Mouse (Mus musculus): Measurements from ENCODE around the gene Fam198b.
"Not testable (repeated sequence)": the region's sequence is repeated elsewhere in the genome, so short reads cannot be mapped to it uniquely, and the experiment has no call there.

Gene Fam198b

GRCm38 (mm10) chr3:79925950-79926697 is 41.8 kb downstream of the Fam198b start:
- no peak for DNase-seq (ENCODE audit: low spot score)

- DNase-seq (ENCODE audit: low spot score): no peak
Observed at GRCm38 (mm10) chr3:79927050-79927449, 42.7 kb downstream of the Fam198b start.

- no peak for DNase-seq (ENCODE audit: low spot score)
Observed at GRCm38 (mm10) chr3:79928409-79928808, 44.1 kb downstream of the Fam198b start.

- no peak for DNase-seq (ENCODE audit: low spot score)
Observed at GRCm38 (mm10) chr3:79930141-79930744, 45.9 kb downstream of the Fam198b start.

GRCm38 (mm10) chr3:79936213-79936612 is 51.9 kb downstream of the Fam198b start:
- DNase-seq (ENCODE audit: low spot score): peak; percentile 18

- no peak for DNase-seq (ENCODE audit: low spot score)
Observed at GRCm38 (mm10) chr3:79936730-79937447, 52.6 kb downstream of the Fam198b start.

GRCm38 (mm10) chr3:79947736-79948135 is 63.4 kb downstream of the Fam198b start:
- no peak for DNase-seq (ENCODE audit: low spot score)

- no peak for DNase-seq (ENCODE audit: low spot score)
Observed at GRCm38 (mm10) chr3:79948151-79948550, 63.8 kb downstream of the Fam198b start.

- no peak for DNase-seq (ENCODE audit: low spot score)
Observed at GRCm38 (mm10) chr3:79953164-79953759, 68.9 kb downstream of the Fam198b start.

GRCm38 (mm10) chr3:79955262-79955661 is 70.9 kb downstream of the Fam198b start:
- no peak for DNase-seq (ENCODE audit: low spot score)

GRCm38 (mm10) chr3:79956792-79957191 is 72.5 kb downstream of the Fam198b start:
- DNase-seq (ENCODE audit: low spot score): no peak

GRCm38 (mm10) chr3:79957752-79958151 is 73.4 kb downstream of the Fam198b start:
- no peak for DNase-seq (ENCODE audit: low spot score)

GRCm38 (mm10) chr3:79966709-79967108 is 82.4 kb downstream of the Fam198b start:
- DNase-seq (ENCODE audit: low spot score): no peak

- no peak for DNase-seq (ENCODE audit: low spot score)
Observed at GRCm38 (mm10) chr3:79967346-79967745, 83.0 kb downstream of the Fam198b start.

- no peak for DNase-seq (ENCODE audit: low spot score)
Observed at GRCm38 (mm10) chr3:79968426-79968825, 84.1 kb downstream of the Fam198b start.

- not testable (repeated sequence) for DNase-seq (ENCODE audit: low spot score)
Observed at GRCm38 (mm10) chr3:79969536-79969935, 85.2 kb downstream of the Fam198b start.

- no peak for DNase-seq (ENCODE audit: low spot score)
Observed at GRCm38 (mm10) chr3:79970070-79970469, 85.7 kb downstream of the Fam198b start.

- DNase-seq (ENCODE audit: low spot score): no peak
Observed at GRCm38 (mm10) chr3:79970498-79970897, 86.2 kb downstream of the Fam198b start.

- no peak for DNase-seq (ENCODE audit: low spot score)
Observed at GRCm38 (mm10) chr3:79971542-79971941, 87.2 kb downstream of the Fam198b start.

GRCm38 (mm10) chr3:79976786-79977185 is 92.5 kb downstream of the Fam198b start:
- DNase-seq (ENCODE audit: low spot score): no peak

- DNase-seq (ENCODE audit: low spot score): no peak
Observed at GRCm38 (mm10) chr3:79977656-79978450, 93.5 kb downstream of the Fam198b start.

GRCm38 (mm10) chr3:79980714-79981113 is 96.4 kb downstream of the Fam198b start:
- DNase-seq (ENCODE audit: low spot score): no peak
